Mouse (Mus musculus) G1E (cell line): Measurements from ENCODE around the gene Ccdc59. TPM values are rescaled to one million over a fixed set of nuclear protein-coding genes. Genes with fewer than 3 reads are reported as not detected.

Experiments used
- ATAC-seq: 2 replicates; pipeline ENCODE4 v1.8.0; 2016; ENCODE audit warnings: mild to moderate bottlenecking; ENCODE audit not compliant: insufficient number of reproducible peaks, poor library complexity, low FRiP score, severe bottlenecking; ENCODE audit errors: extremely low read depth
- DNase-seq: peaks from one replicate; pipeline ENCODE4 v3.0.0; 2012; ENCODE audit warnings: low spot score
- H3K27me3 ChIP-seq: 2 replicates; pipeline ENCODE4 v1.6.1; 2012; ENCODE audit warnings: mild to moderate bottlenecking, low read length, inconsistent platforms; ENCODE audit not compliant: insufficient read depth
- H3K36me3 ChIP-seq: replicated peaks from 2 replicates; pipeline ENCODE3; 2012; ENCODE audit warnings: mild to moderate bottlenecking, inconsistent platforms
- H3K4me1 ChIP-seq: 2 replicates; pipeline ENCODE4 v1.6.1; 2012; ENCODE audit warnings: low read depth, low read length, inconsistent platforms, mixed read lengths; ENCODE audit not compliant: insufficient read depth
- H3K4me3 ChIP-seq: 2 replicates; pipeline ENCODE4 v1.5.1; 2012; ENCODE audit warnings: low read depth, mild to moderate bottlenecking, inconsistent platforms, low read length, moderate library complexity, mixed read lengths
- H3K9me3 ChIP-seq: replicated peaks from 2 replicates; pipeline ENCODE4 v1.6.1; 2012; ENCODE audit warnings: inconsistent platforms
- CTCF ChIP-seq: IDR thresholded peaks from 2 replicates; pipeline ENCODE4 v1.5.1; 2012; ENCODE audit warnings: low read depth, low read length, inconsistent platforms, mixed read lengths
- GATA1 ChIP-seq: IDR thresholded peaks from 2 replicates; pipeline ENCODE4 v1.6.1; 2012; ENCODE audit warnings: borderline replicate concordance, low read length, inconsistent platforms, mixed read lengths
- GATA2 ChIP-seq: IDR thresholded peaks from 2 replicates; pipeline ENCODE4 v1.6.1; 2012; ENCODE audit warnings: low read depth, low read length, inconsistent platforms, borderline replicate concordance
- POLR2AphosphoS5 ChIP-seq: IDR thresholded peaks from 2 replicates; pipeline ENCODE4 v1.6.1; 2012; ENCODE audit warnings: low read depth, low read length, inconsistent platforms; ENCODE audit not compliant: insufficient replicate concordance
- TAL1 ChIP-seq: conservative IDR thresholded peaks from 2 replicates; pipeline ENCODE4 v1.6.1; 2012; ENCODE audit warnings: low read depth, low read length, inconsistent platforms, mixed read lengths
- polyA plus RNA-seq: library from polyadenylated mRNA; stranded (reverse); fragments of >175 nt; gene quantifications from 2 replicates; pipeline ENCODE4 v1.2.3, GENCODE M21; 2012
- total RNA-seq, 2 experiments: library from RNA; stranded (forward) in 1 of 2; stranded (reverse) in 1 of 2; fragments of 200-1000 nt in 1 of 2; fragments of >200 nt in 1 of 2; fragmentation: Nextera tagmentation in 1 of 2; gene quantifications; 2 replicates each; pipeline ENCODE4 v1.2.3; 2014 to 2017

Gene Ccdc59
- total and polyA plus RNA-seq, 3 experiments = 13.7 to 75.2 (median 36.2) TPM

DNA sequence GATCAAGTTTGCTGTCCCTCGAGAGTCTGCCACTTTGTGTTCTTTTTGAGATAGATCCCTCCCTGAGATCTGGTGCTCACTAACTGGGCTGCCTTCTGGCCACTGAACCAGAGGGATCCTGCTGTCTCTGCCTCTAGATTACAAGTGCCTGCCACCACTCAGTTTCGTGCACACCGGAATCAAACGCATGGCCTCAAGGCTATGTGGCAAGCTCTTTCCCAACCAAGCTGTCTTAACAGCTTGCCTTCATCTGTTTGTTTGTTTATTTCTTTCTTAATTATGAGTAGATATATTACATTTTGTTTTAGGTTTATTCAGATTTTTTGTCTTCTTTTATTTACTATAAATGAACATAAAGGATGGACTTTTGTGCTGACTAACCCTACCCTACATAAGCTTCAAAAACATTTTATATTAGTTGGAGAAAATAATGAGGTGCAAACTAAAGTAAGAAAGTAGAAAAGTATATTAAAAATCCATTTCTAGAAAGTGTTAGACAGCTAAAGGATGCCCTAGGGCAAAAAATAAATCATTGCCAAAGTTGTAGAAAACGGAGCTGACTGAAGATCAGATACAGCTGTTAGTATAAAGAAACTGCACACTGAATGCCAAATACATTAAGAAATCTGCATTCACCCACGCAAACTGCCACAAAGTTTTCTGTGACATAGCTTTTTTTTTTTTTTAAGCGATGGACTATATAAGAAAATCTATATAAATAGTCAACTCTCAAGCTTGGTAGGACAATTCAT, 34.4 kb upstream of the Ccdc59 start:
- H3K36me3 ChIP-seq = peaks cover 16% of the 10 kb centered on the region
- no peaks in the 10 kb centered on the region for H3K27me3 ChIP-seq
- H3K4me1 ChIP-seq = peaks cover 22% of the 10 kb centered on the region
- no peak overlapping the region for H3K4me3 ChIP-seq
- no peak for DNase-seq
- H3K9me3 ChIP-seq = no peaks in the 10 kb centered on the region
- no peak for TF ChIP-seq POLR2AphosphoS5
- TF ChIP-seq TAL1 = no peak
- no peak for TF ChIP-seq GATA2
- TF ChIP-seq CTCF = no peak
- no peak for TF ChIP-seq GATA1
- ATAC-seq = no peak

DNA sequence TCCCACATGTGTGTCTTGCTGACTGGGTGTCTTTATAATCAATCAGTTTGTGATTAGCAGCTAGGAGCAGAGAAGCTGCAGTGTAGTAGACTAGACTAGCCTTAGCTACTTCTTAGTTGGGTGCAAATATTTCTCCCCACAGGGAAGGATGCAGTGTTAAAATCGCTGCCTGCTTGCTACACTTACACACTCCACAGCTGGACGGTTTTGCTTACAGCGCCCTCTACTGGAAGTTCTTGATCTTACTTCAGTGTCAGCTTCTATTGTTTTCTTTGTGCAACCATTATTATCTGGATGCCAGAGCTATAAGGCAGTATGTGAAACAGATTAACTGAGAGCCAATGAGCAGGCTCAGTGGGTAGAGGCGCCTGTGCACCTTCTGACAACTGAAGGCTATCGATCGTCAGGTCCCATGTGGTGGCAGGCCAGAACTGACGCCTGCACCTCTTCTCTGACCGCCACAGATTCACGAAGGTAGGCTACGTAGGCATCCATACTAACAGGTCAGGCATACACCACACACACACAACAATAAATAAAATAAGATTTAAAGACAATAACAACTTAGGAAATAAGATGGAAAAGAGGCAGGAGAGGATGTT, 6.1 kb upstream of the Ccdc59 start:
- DNase-seq = peak; percentile 9
- Histone ChIP-seq H3K36me3 (peaks cover 53% of the 10 kb centered on the region), H3K27me3 (no peaks in the 10 kb centered on the region), H3K4me1 (0 out of 2 replicates have a peak, but pooled peaks cover 5% of the 10 kb centered on the region), H3K9me3 (no peaks in the 10 kb centered on the region), H3K4me3 (no peak overlapping the region)
- peak; percentile 70 for ATAC-seq
- TF ChIP-seq POLR2AphosphoS5 (no peak), CTCF (peak; percentile 31; the same call in 1 of the 2 replicates)

- Histone ChIP-seq H3K4me1 (peaks cover 25% of the 10 kb centered on the region), H3K9me3 (no peaks in the 10 kb centered on the region), H3K4me3 (peak overlapping the region; percentile 55; the same call in 1 of the 2 replicates), H3K27me3 (no peaks in the 10 kb centered on the region), H3K36me3 (peaks cover 66% of the 10 kb centered on the region)
- TF ChIP-seq CTCF (no peak), GATA2 (no peak), GATA1 (no peak), TAL1 (no peak), POLR2AphosphoS5 (no peak)
- no peak for ATAC-seq
- no peak for DNase-seq
Measured at GRCm38 (mm10) chr10:105842574-105842973, 1.7 kb downstream of the Ccdc59 start.

GRCm38 (mm10) chr10:105850286-105850685, 9.4 kb downstream of the Ccdc59 start:
- Histone ChIP-seq H3K4me3 (no peak overlapping the region), H3K4me1 (no peaks in the 10 kb centered on the region; the same call in 1 of the 2 replicates), H3K36me3 (peaks cover 61% of the 10 kb centered on the region), H3K27me3 (no peaks in the 10 kb centered on the region), H3K9me3 (no peaks in the 10 kb centered on the region)
- DNase-seq = no peak
- ATAC-seq = no peak
- TF ChIP-seq POLR2AphosphoS5 = no peak
- TF ChIP-seq CTCF = no peak
- no peak for TF ChIP-seq GATA1
- no peak for TF ChIP-seq TAL1
- TF ChIP-seq GATA2 = no peak

- ATAC-seq (no peak), DNase-seq (no peak)
Measured at GRCm38 (mm10) chr10:105851136-105851535, 10.3 kb downstream of the Ccdc59 start.

GRCm38 (mm10) chr10:105867312-105867711, 26.4 kb downstream of the Ccdc59 start:
- ATAC-seq (no peak), DNase-seq (no peak)
- H3K4me1 ChIP-seq = no peaks in the 10 kb centered on the region
- no peaks in the 10 kb centered on the region for H3K36me3 ChIP-seq
- TF ChIP-seq CTCF (no peak), TAL1 (no peak), POLR2AphosphoS5 (no peak), GATA1 (no peak), GATA2 (no peak)
- no peaks in the 10 kb centered on the region for H3K9me3 ChIP-seq
- H3K4me3 ChIP-seq = no peak overlapping the region
- no peaks in the 10 kb centered on the region for H3K27me3 ChIP-seq

More at GRCm38 (mm10) chr10:105851136-105851535, 10.3 kb downstream of the Ccdc59 start:
- no peak for TF ChIP-seq GATA2
- TF ChIP-seq TAL1 = no peak
- TF ChIP-seq CTCF = no peak
- no peak for TF ChIP-seq GATA1
- TF ChIP-seq POLR2AphosphoS5 = no peak
- Histone ChIP-seq H3K36me3 (peaks cover 53% of the 10 kb centered on the region), H3K27me3 (no peaks in the 10 kb centered on the region), H3K4me3 (no peak overlapping the region), H3K4me1 (no peaks in the 10 kb centered on the region; the same call in 1 of the 2 replicates), H3K9me3 (no peaks in the 10 kb centered on the region)

Other genes with a start within 250 kb of the Ccdc59 start
- gene Mettl25, start 313 bp downstream of the Ccdc59 start, total RNA-seq (2014; fragmentation: Nextera tagmentation) = 10.2 and 12.1 TPM in 2 replicates
- 17.9 and 21.7 TPM in 2 replicates for gene Mettl25, start 313 bp downstream of the Ccdc59 start, total RNA-seq (2017)
- gene Mettl25, start 313 bp downstream of the Ccdc59 start, polyA plus RNA-seq = 3.8 and 5.0 TPM in 2 replicates